Mouse (Mus musculus) cerebellum, adult 2 months (tissue): ENCODE measurements at regions not wholly inside any gene's neighbourhood (a gene's known extent, or its start where the extent isn't known, plus 50 kb on each side); places are given as distances from the start of the nearest gene placed in this dataset.

Experiments
- CTCF ChIP-seq: fragments of 200-500 bp; IDR thresholded peaks from 2 replicates; pipeline ENCODE4 v1.5.1; 2011; ENCODE audit warnings: low read depth, mild to moderate bottlenecking, control low read depth, low read length, moderate library complexity, borderline replicate concordance; ENCODE audit not compliant: insufficient read depth
- POLR2A ChIP-seq: fragments of 200-500 bp; IDR thresholded peaks from 2 replicates; pipeline ENCODE4 v1.6.1; 2011; ENCODE audit warnings: low read length, control low read depth, borderline replicate concordance; ENCODE audit not compliant: insufficient read depth

GRCm38 (mm10) chr5:126266929-126267609, 735.5 kb downstream of the Tmem132b start:
- TF ChIP-seq CTCF (no peak), POLR2A (no peak)
